Mouse (Mus musculus): ENCODE data around the gene Pptc7.
A peak's percentile ranks its signal among the peaks of the same experiment; 100 is the strongest.

Pptc7 gene

DNA sequence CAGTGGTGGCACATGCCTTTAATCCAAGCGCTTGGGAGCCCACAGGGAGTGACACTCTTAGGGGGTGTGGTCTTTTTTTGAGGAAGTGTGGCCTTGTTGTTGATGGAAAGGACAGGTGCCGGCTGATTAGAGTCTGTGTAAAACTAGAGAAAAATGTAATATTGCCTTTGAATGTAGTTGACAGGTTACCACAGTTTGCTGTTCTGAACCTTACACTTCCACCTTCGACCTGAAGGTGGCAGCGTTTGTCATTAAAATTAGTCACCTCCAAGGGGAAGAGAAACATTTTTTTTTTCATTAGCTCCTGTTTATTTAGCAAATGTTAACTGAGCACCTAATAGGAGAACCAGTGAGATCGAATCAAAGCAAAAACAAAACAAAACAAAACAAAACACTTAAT, 16.3 kb upstream of the Pptc7 start:
- peak; percentile 80 to 93 for DNase-seq

DNA sequence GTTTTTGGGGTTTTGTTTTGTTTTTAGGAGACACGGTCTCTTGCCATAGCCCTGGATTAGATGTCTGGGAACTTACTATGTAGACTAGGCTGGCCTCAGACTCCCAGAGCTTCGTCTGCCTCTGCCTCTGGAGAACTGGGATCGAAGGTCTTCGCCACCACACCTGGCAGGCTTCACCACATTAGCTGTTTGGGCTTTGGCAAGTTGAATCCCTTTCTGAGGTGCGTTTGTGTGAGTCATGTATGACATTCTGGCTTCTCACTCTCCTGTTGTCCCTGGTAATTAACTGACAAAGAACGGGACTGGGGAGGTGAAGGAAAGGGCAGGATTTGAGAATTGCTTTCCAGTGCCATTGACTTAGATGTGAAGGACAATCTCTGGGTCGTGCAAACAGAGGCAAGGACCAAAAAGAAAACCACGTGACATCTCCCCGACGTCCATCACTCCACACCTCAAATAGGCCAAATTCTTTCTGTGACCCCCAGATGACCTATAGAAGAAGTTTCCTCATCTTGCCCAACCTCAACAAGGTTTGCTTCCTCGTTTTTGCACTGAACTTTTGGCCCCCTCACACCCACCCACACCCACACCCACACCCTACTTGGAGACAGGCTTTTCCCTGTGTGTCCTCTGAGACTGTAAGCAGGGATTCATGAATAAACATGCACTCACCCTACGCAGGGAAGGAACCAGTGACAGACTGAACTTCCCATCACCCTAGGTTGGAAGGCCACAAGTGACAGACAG, 15.1 kb upstream of the Pptc7 start:
- DNase-seq: no peak

DNA sequence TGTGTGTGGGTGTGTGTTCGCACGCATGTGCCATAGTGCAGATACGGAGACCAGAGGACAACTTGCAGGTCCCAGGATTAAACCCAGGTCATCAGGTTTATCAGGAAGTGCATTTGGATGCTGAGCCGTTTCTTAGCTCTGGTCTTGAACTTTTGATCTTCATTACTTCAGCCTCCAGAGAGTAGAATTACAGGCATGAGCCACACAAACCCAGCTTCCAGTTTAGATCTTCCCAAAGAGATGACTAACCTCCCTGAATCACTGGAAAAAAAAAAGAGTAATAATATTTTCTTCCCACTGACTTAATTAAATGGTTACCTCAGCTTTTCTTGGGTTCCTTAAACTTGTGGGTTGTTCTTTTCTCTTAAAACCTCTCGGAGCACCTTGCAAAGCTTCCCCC, 11.3 kb upstream of the Pptc7 start:
- no peak for DNase-seq

DNA sequence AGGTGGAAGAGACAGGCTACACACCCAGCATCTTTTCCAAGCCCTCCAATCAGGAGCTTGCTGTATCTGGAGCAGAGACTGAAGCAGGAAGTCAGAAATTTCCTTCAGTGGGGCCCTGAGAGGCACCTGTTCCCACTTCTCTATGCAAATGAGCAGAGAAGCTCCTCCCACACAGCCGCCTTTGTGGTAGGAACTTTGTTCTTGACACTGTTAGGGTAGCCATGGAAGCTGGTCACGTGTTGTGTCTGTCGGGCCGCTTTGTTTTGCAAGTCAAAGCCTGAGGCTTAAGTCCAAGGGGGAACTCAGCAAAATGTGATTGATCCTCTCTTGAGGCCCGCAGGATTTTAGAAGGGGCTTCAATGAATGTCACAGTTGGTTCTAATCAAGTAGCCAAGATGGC, 9.4 kb upstream of the Pptc7 start:
- peak; percentile 80 to 81 for DNase-seq

DNA sequence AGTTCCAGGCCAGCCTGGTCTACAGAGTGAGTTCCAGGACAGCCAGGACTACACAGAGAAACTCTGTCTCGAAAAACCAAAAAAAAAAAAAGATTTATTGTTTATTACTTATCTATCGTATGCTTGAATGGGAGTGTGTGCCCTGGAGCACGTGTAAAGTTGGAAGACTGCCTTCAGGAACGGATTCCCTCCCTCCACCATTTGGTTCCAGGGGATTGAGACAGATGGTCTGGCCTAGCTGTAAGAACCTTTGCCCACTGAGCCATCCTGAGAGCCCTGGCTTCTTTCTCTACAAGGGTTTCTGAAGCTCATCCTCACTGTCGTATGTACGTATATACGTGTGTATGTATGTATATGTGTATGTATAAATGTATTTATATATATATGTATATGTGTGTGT, 5.2 kb upstream of the Pptc7 start:
- no peak for DNase-seq

DNA sequence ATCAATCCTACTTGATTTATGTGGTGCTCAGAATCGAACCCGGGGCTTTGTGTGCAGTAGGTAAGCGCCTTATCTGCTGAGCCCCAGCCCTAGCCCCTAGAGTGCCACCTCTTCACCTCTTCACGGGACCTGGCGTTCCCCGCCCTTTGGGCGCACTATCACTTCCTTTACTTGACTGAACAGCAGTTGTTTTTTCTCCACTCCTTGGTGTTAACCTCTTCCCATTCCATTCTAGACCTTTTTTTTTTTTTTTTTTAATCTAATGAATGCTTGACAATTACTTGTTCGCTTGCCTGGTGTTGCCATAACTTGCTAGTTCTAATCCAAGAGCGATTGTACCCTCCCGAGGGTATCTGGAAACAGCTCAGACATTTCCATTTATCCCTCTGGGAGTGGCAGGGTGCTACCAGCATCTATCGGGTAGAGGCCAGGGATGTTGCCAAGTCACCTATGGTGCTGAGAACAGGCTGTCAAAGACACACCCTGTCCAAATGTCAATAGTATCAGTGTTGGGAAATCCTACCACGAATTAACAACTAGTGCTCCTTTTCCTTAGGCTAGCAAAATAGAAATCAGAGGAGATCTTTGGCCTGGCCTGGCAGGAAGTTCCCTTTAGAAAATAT, 4.3 kb upstream of the Pptc7 start:
- DNase-seq: peak in 1 of 2 experiments; percentile 27

DNA sequence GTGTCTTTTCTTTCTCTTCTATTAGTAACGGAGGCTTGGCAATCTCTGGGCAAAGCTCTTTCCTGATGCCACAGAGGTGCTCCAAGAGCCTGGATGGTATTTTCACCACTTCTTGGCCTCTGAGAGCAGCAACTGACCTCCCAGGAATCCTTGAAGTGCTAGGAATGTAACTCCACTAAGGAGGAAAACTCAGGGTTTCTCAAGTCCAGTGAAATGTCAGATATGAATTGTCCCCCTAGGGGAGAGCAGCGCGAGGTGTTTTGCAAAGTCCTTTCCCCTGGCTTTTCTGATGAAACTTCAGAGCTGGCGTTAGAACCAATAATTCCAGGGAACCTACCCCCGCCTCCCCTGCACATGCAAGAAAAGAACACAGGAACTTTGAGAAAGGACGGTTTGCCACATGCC, 3.7 kb upstream of the Pptc7 start:
- peak; percentile 28 to 47 for DNase-seq

DNA sequence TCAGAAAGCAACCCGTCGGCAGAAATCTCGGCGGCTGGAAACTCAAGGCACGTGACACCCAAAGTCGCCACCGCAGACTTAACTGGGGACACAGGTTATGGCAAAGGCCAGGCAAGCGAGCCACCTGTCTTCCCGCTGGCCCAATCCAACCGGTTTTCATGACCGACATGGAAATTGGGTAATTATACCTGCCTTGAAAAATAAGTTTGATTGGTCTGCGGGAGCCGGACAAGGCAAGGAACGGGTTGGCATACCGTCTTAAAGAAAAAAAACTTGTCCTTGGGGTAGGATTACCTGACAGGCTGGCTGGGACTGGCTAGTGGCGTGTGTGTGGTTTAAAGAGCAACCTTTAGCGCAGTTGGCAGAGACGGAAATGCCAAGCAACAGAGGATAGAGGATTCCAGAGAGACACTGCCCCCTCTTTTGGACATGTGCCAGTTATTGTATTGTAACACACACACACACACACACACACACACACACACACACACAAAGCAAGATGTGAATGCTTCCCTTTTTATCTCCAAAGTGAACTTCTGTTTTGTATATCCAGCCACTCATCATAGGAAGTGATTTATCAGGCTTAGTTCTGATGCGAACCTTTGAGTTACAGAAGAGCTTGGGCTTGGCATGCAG, 3.2 kb upstream of the Pptc7 start:
- DNase-seq: peak; percentile 77 to 80

DNA sequence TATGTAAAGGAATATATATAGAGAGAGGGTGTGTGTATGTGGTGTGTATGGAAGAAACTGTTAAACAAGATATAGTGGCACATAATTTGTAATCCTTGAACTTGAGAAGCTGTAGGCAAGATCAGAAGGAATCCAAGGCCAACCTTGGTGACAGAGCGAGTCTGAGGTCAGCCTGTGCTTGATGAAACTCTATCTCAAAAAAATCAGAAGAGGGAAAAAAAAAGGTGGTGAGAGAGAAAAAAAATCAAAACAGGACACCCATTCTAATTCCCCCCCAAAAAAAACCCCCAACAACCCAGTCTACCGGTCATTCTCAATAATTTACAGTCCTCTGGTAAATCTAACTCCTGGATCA, 360 bp upstream of the Pptc7 start:
- DNase-seq: no peak

DNA sequence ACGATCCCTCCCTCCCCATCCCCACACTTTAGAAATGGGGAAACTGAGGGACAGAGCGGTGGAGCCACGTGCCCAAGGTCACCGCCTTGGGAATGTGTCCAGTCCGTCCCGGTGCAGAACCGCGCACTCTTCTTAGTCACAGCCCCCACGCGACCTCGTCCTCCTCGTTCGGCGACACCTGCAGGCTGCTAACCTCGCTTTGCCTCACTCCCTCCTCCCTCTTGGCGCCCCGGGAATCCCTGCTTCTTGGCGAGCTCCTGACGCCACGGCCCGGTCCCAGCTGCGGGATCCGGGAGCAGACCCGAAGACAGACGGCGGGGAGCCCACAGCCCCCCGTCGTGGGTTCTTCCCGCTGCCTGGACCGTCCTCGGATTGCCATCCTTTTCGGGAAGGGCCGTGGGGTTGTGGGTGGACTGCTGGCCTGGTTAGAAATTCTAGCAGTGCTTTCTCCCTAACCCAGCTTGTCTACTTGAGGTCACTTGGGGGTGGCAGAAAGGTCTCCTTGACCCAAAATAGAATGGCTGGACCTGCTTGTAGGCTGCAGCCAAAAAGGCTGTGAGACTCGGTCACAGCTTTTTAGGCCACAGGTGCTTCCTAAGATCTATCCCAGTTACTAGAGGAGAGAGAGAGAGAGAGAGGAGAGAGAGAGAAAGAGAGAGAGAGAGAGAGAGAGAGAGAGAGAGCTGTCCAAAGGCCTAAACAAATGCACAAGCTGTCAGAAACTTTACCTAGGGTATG, 1.0 kb downstream of the Pptc7 start:
- DNase-seq: peak; percentile 67 to 77

DNA sequence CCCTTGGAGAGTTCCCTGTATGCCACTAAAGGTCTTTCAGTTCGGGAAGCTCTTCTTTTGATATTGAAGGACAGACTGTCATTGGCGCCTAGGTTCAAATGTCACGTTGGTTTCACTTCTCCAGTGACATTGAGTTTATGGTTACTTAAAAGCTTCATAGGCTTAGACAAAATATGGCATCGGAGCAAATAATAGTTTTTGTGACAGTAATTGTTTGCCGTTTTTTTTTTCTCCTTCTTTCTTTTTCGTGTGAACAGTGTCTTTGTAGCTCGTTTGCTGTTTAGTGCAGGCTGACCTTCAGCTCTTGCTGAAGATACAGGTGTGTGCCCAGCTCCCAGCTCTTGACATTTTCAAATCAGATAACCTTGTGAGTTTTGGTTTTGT, 1.6 kb downstream of the Pptc7 start:
- DNase-seq: no peak

DNA sequence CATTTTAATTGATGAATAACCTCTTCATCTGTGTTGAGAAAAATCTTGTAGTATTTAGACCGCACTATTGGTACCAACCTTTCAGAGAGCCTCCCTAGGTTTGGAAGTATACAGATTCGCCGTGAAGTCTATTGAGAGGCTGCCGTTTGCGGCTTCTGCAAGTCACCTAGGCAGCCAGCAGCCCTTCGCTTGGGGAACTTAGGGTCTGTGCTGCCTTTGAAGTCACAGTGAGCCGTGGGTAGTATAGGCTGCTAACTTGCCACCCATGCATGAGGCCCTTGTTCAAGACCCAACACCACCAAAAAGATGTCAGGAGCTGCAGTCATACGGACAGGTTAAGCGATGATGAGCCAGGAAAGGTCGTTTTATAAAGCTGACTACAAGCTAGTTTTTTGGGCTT, 2.0 kb downstream of the Pptc7 start:
- no peak for DNase-seq

DNA sequence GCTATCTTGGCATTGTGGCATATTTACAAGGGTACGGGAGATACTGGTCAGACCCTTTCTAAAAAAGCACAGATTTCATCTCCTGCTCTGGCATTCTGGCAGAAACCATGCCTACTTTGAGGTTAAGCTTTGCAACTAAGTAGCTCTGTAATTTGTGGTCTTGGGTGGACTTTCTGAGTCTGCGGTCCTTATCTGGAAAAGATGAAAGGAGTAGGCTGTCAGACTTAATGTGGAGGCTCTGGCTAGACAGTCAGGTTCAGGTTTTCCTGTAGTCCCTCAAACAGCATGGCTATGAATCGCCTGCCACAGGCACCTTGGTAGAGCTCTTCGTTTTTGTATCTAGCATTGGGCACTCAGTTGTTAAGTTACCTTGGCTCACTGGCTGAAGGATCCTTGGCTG, 2.9 kb downstream of the Pptc7 start:
- DNase-seq: no peak

DNA sequence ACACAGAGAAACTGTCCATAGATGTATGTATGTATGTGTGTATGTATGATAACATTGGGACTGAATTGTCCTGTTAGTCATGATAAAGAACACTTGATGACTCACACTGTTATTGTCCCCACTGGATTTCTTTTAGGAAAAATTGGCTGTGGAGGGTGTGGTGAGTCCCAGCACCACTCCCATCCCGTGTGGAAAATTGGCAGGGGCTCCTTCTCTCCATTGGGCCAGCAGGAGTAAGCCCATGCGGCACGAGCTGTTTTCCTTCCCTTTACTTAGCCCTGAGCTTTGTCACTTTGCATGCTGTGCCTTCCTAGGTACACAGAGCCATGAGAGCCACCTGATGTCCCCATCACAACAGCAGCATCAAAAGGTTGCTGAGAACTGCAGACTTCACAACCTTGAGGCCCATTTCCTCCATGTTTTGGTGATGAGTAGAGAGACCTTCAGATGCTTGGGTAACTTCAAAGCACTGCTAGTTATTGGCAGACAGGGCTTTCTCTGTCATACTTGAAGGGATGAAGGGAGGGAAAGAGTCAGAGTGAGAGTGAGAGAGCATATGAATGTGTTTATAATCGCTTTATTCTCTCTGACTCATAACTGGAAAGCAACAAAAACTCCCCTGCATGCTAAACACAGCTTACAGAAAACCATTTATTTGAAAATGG, 4.1 kb downstream of the Pptc7 start:
- DNase-seq: no peak

DNA sequence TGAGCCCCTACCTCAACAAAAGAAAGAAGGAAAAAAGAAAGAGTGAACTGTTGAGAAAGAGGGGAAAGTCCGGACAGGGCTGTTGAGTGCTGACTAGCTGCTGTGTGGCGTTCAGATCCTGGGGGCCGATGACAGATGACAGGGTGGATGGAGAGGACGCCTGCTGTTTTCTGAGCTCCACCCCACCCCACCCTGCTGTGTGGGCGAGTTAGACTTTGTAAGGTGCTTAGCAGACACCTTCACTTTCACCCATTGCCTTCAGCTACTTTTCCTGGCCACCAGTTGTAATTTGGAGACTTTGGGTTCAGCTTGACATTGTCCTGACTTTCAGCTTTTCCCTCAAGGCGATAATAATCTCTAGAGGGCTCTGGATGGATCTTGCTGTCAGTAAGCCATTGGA, 7.0 kb downstream of the Pptc7 start:
- no peak for DNase-seq

DNA sequence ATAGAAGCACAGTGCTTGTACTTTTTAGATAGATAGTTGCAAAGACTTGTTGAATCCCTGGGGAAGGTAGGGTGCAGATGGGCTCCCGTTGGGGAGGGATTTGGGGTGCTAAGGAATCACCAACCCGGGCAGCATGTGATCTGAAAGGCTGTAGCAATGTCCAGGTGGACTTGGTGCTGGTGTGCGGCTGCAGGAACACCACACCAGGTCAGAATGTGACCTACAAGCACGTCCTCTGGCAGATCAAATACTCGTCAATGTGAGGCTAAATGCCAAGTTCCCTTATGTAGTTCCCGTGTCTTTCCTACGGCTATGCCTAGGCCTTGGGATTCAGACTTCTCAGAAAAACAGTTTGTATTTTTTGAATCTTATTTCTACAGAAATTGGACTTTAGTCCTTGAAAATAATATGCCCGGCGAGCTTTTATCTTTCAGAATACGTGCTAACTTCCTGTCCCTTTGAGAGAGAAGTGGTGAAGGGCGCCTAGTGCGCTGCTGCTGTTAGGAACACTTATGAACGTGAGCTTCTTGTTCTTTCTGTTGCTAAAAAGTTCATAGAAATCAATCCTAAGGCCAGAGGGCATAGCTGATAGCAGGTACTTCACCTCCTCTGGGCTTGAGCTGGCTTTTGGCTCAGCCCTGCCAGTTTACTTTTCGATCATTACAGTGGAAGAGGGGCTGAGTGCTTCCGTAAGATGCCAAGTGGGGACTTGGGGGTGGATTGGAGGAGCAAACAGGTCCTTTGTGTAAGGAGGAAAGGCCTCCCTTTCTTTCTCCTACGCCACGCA, 7.6 kb downstream of the Pptc7 start:
- DNase-seq: peak; percentile 46 to 60

DNA sequence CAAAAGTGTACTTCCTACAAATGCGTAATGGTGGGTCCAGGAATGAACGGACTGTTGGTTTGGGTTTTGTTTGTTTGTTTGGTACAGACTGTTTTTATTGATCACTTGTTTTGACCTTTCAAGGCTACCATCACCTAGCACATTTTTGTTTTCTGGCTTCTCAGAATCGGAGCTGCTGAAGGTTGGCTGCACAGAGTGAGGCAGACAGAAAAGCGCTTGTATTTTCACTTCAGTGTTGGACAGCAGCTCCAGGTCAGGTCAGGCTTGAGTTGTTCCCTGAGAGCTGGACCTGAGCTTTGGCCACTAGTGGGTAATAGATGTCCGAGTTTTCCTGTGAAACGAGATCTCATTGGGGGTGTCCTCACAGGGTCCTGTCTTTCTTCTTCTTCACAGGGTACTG, 9.0 kb downstream of the Pptc7 start:
- DNase-seq: peak in 1 of 2 experiments; percentile 45

DNA sequence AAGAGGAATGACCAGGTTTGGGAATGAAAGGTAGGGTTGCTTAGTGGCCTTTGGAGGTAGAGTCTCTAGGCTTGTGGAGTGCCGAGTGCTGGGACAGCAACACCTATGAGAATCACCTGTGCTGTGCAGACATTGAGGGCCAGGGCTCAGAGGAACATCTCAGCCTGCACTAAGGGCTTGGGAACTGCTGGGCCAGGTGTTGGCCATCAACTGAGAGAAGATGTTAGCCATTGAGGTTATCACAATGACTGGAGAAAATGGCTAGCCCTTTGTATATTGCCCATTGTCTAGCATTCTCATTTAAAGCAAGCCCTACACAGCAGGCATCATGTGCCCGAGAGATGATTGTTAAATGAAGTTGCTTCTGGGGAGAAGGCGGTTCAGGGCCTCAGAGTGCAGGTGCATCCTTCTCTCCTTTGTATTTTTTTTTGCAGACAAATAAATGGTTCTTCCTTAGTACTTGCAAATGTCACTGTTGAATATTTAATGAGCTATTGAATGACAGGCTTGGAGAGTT, 10.1 kb downstream of the Pptc7 start:
- no peak for DNase-seq

DNA sequence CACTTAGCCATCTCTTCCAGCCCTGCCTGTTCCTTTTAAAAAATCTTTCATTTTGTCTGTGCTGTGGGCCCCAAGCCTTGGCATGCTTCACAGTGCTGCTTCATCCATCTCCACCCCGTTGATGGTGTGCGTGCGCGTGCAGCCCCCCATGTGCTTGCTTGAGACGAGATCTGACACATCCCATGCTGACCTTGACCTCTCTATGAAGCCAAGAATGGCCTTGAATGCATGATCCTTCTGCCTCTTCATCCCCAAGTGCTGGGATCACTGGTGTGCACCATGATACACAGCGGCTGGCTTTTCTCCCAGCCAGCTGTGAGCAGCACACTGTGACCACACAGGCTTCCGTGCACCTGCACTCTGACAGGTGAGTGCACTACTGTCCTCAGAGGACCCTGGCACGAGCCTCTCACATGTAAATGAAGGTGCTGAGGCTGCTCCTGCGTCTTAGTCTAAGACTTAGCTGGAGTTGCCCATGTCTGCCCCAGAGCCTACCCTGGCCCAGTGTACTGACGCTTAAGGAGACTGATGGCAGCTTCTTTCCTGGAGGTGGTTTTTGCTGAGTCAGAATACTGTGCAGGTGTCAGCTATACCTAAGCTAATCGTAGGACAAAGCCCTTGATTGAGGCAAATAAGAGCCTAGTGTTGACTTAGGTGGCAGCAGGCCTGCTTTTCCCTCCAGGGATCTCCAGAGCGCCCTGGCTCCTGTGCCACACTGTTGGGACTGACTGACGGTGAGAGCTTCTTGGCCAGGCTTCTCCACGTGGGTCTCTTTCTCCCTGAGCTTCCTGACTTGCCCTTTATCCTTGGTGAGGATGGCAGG, 11.2 kb downstream of the Pptc7 start:
- DNase-seq: peak in 1 of 2 experiments; percentile 40

DNA sequence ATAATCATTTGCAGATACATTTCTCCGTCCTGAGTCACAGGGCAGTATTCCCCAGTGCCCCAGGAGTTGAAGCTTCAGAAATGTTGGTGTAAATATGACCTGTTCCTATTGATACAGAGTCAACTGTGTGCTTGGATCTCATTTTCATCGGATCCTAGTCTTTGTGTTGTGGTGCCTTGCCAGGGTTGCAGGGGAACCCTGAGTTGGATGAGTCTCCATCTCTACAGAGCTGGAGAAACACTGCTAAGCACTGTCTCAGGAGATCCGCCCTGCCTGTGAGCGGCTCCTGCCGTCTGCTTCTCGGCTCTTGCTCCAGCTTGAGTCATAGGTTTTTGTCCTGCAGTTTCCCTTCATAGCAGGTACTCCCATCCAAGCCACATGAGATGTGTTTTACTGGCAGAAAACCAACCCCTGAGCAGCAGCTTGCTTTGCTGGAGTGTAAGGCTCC, 15.9 kb downstream of the Pptc7 start:
- DNase-seq: no peak

Data from kidney, postnatal 36 days (tissue).